11 mouse cellular contexts compared by ENCODE assay signal in genomic region chr5:135025899-135026298, GRCm38 (mm10). TPM values are rescaled to one million over a fixed set of nuclear protein-coding genes. Genes with fewer than 3 reads are reported as not detected.
DNase-seq lines count a peak whose midpoint lies in the region; ATAC-seq and TF ChIP-seq lines count a peak whose summit lies in the region.
"Had no signal": no experiment of that assay in that cellular context is flagged by ENCODE, and none has a peak within 500 bp of the region (broad histone marks: within the 10 kb centered on the region; RNA-seq: fewer than 3 reads in every experiment).

No protein-coding gene starts in this region.

- no peak for ATAC-seq in heart, embryonic 13.5 days (ENCODE audit: extremely low read depth, insufficient number of reproducible peaks, low FRiP score, low TSS enrichment)
- ATAC-seq in embryonic facial prominence, embryonic 14.5 days (ENCODE audit: low read depth) = no peak
- no peak for ATAC-seq in limb, embryonic 15.5 days (ENCODE audit: insufficient number of reproducible peaks, low FRiP score, low TSS enrichment, low read depth)

- H3K9me3 ChIP-seq in heart, embryonic 13.5 days = no peaks in the 10 kb centered on the region
- no peaks in the 10 kb centered on the region for H3K9me3 ChIP-seq in embryonic facial prominence, embryonic 14.5 days (ENCODE audit: control insufficient read depth, low read length)
- no peaks in the 10 kb centered on the region for H3K9me3 ChIP-seq in limb, embryonic 15.5 days

- H3K27ac ChIP-seq in heart, embryonic 13.5 days (replicated peaks) = 0 out of 2 replicates have a peak overlapping the region, but pooled peaks have one; percentile 8
- H3K27ac ChIP-seq in heart, adult 2 months = no peak overlapping the region
- H3K27ac ChIP-seq in embryonic facial prominence, embryonic 14.5 days (replicated peaks; ENCODE audit: low read depth, low read length) = peak overlapping the region; percentile 39; the same call in 1 of the 2 replicates
- H3K27ac ChIP-seq in limb, embryonic 15.5 days = peak overlapping the region; percentile 17; the same call in 1 of the 2 replicates
- H3K27ac ChIP-seq: midbrain, embryonic 12.5 days had no signal

- H3K9ac ChIP-seq in heart, embryonic 13.5 days = peak overlapping the region; percentile 93
- H3K9ac ChIP-seq in heart, adult 2 months (ENCODE audit: low read depth, low read length) = no peak overlapping the region
- H3K9ac ChIP-seq in embryonic facial prominence, embryonic 14.5 days (ENCODE audit: low read depth, low read length) = peak overlapping the region; percentile 38; the same call in 1 of the 2 replicates
- no peak overlapping the region for H3K9ac ChIP-seq in limb, embryonic 15.5 days
- H3K9ac ChIP-seq: midbrain, embryonic 12.5 days had no signal

- H3K4me2 ChIP-seq in heart, embryonic 13.5 days = peak overlapping the region; percentile 95
- peak overlapping the region; percentile 96 for H3K4me2 ChIP-seq in embryonic facial prominence, embryonic 14.5 days (ENCODE audit: low read depth, low read length)
- peak overlapping the region; percentile 26; the same call in 1 of the 2 replicates for H3K4me2 ChIP-seq in limb, embryonic 15.5 days
- H3K4me2 ChIP-seq: midbrain, embryonic 12.5 days had no signal

- DNase-seq in heart, adult 2 months = no peak
- DNase-seq in CD4-positive helper T cell, adult 2 months (ENCODE audit: low read depth, low spot score) = peak; percentile 31
- DNase-seq in embryonic facial prominence, embryonic 14.5 days (ENCODE audit: low spot score) = peak; percentile 56
- no peak for DNase-seq in cerebellum, adult 9-10 months
- no peak for DNase-seq in cerebellum, adult 11 months
- no peak for DNase-seq in thymus, postnatal 10 days (ENCODE audit: low spot score in 2 of 2)
- DNase-seq: cerebellum, adult 2 months had no signal

- no peaks in the 10 kb centered on the region for H3K27me3 ChIP-seq in heart, embryonic 13.5 days (replicated peaks)
- no peaks in the 10 kb centered on the region for H3K27me3 ChIP-seq in heart, adult 2 months (ENCODE audit: control insufficient read depth, insufficient read depth, low read length)
- no peaks in the 10 kb centered on the region for H3K27me3 ChIP-seq in embryonic facial prominence, embryonic 14.5 days (replicated peaks; ENCODE audit: control insufficient read depth, insufficient read depth, low read length)
- H3K27me3 ChIP-seq in limb, embryonic 15.5 days = no peaks in the 10 kb centered on the region

- WGBS in heart, embryonic 13.5 days = 41% methylated on average over 7 of the region's 7 CpGs
- WGBS in heart, adult 2 months = 46% methylated on average over 7 of the region's 7 CpGs
- WGBS in embryonic facial prominence, embryonic 14.5 days = 8% methylated on average over 7 of the region's 7 CpGs
- 10% methylated on average over 7 of the region's 7 CpGs for WGBS in limb, embryonic 15.5 days

- intact Hi-C loops in heart, adult 2 months (cut with DNase I) = no loop called here

- peak overlapping the region; percentile 77 for H3K4me3 ChIP-seq in heart, embryonic 13.5 days
- no peak overlapping the region for H3K4me3 ChIP-seq in heart, adult 2 months
- peak overlapping the region; percentile 13; the same call in 1 of the 2 replicates for H3K4me3 ChIP-seq in embryonic facial prominence, embryonic 14.5 days (ENCODE audit: low read depth, low read length)
- H3K4me3 ChIP-seq in limb, embryonic 15.5 days = peak overlapping the region; percentile 7
- H3K4me3 ChIP-seq: midbrain, embryonic 12.5 days had no signal

- peaks cover 69% of the 10 kb centered on the region for H3K4me1 ChIP-seq in heart, embryonic 13.5 days
- peaks cover 8% of the 10 kb centered on the region for H3K4me1 ChIP-seq in heart, adult 2 months (ENCODE audit: control insufficient read depth, insufficient read depth, low read length)
- peaks cover 34% of the 10 kb centered on the region for H3K4me1 ChIP-seq in embryonic facial prominence, embryonic 14.5 days (ENCODE audit: control insufficient read depth, insufficient read depth, low read length)
- H3K4me1 ChIP-seq in limb, embryonic 15.5 days = peaks cover 59% of the 10 kb centered on the region

- no peak for TF ChIP-seq CTCF in heart, adult 2 months (IDR thresholded peaks at IDR 0.05)

- H3K79me2 ChIP-seq in heart, adult 2 months (replicated peaks; ENCODE audit: control insufficient read depth, insufficient read depth, low read length) = no peaks in the 10 kb centered on the region

- no peak for TF ChIP-seq POLR2A in heart, adult 2 months (IDR thresholded peaks at IDR 0.05; ENCODE audit: insufficient read depth, low read depth, low read length)

- no peak for TF ChIP-seq EP300 in heart, adult 2 months (IDR thresholded peaks at IDR 0.05; ENCODE audit: insufficient read depth, low read depth, low read length)

- H3K36me3 ChIP-seq in heart, embryonic 13.5 days = no peaks in the 10 kb centered on the region
- no peaks in the 10 kb centered on the region for H3K36me3 ChIP-seq in heart, adult 2 months (ENCODE audit: control insufficient read depth, insufficient read depth, low read length)
- H3K36me3 ChIP-seq in embryonic facial prominence, embryonic 14.5 days (ENCODE audit: control insufficient read depth, insufficient read depth, low read length) = no peaks in the 10 kb centered on the region
- no peaks in the 10 kb centered on the region for H3K36me3 ChIP-seq in limb, embryonic 15.5 days
- H3K36me3 ChIP-seq: midbrain, embryonic 12.5 days had no signal

RNA-seq across cellular contexts. Expression of gene Stx1a, which starts 2.6 kb away (rescaled TPM):
- polyA plus RNA-seq in heart, embryonic 13.5 days (2015; fragmentation: Nextera tagmentation; extraction: Ambion mirVana) = 8.2 and 8.3 TPM in 2 replicates
- 1 to 10 TPM; 1.4 to 1.5 TPM for total RNA-seq in heart, adult 2 months (2021)
- polyA plus RNA-seq in heart, adult 2 months (2012; rRNA removed) = 4.7 and 5.1 TPM in 2 replicates
- 19.6 and 20.8 TPM in 2 replicates for polyA plus RNA-seq in embryonic facial prominence, embryonic 14.5 days (2014; fragmentation: Nextera tagmentation; extraction: Ambion mirVana)
- polyA plus RNA-seq in limb, embryonic 15.5 days (2015; fragmentation: Nextera tagmentation; extraction: Ambion mirVana) = 9.9 and 11.3 TPM in 2 replicates

RNA-seq across cellular contexts. Expression of gene Abhd11, which starts 16.9 kb away (rescaled TPM):
- polyA plus RNA-seq in heart, embryonic 13.5 days (2015; fragmentation: Nextera tagmentation; extraction: Ambion mirVana) = 59.1 and 65.8 TPM in 2 replicates
- total RNA-seq in heart, adult 2 months (2021) = 10 to 100 TPM; 56.9 to 64.5 TPM
- polyA plus RNA-seq in heart, adult 2 months (2012; rRNA removed) = 90.2 and 110 TPM in 2 replicates
- 61.3 and 70.3 TPM in 2 replicates for polyA plus RNA-seq in embryonic facial prominence, embryonic 14.5 days (2014; fragmentation: Nextera tagmentation; extraction: Ambion mirVana)
- 66.1 and 68.2 TPM in 2 replicates for polyA plus RNA-seq in limb, embryonic 15.5 days (2015; fragmentation: Nextera tagmentation; extraction: Ambion mirVana)

RNA-seq across cellular contexts. Expression of gene Dnajc30, which starts 38.1 kb away (rescaled TPM):
- polyA plus RNA-seq in heart, embryonic 13.5 days (2015; fragmentation: Nextera tagmentation; extraction: Ambion mirVana) = 26.4 and 28.1 TPM in 2 replicates
- 10 to 100 TPM; 38.4 to 46.1 TPM for total RNA-seq in heart, adult 2 months (2021)
- polyA plus RNA-seq in heart, adult 2 months (2012; rRNA removed) = 34.7 and 35.7 TPM in 2 replicates
- 31.1 and 33.9 TPM in 2 replicates for polyA plus RNA-seq in embryonic facial prominence, embryonic 14.5 days (2014; fragmentation: Nextera tagmentation; extraction: Ambion mirVana)
- polyA plus RNA-seq in limb, embryonic 15.5 days (2015; fragmentation: Nextera tagmentation; extraction: Ambion mirVana) = 31.2 and 33.3 TPM in 2 replicates

RNA-seq across cellular contexts. Expression of gene Bud23, which starts 38.9 kb away (rescaled TPM):
- polyA plus RNA-seq in heart, embryonic 13.5 days (2015; fragmentation: Nextera tagmentation; extraction: Ambion mirVana) = 70.8 and 71.2 TPM in 2 replicates
- 10 to 100 TPM; 20.5 to 21.1 TPM for total RNA-seq in heart, adult 2 months (2021)
- polyA plus RNA-seq in heart, adult 2 months (2012; rRNA removed) = 26.2 and 29.8 TPM in 2 replicates
- 74.0 and 87.2 TPM in 2 replicates for polyA plus RNA-seq in embryonic facial prominence, embryonic 14.5 days (2014; fragmentation: Nextera tagmentation; extraction: Ambion mirVana)
- 108 and 109 TPM in 2 replicates for polyA plus RNA-seq in limb, embryonic 15.5 days (2015; fragmentation: Nextera tagmentation; extraction: Ambion mirVana)

RNA-seq across cellular contexts. Expression of gene Cldn3, which starts 39.9 kb away (rescaled TPM):
- polyA plus RNA-seq in heart, embryonic 13.5 days (2015; fragmentation: Nextera tagmentation; extraction: Ambion mirVana) = 6.3 and 7.0 TPM in 2 replicates
- total RNA-seq in heart, adult 2 months (2021) = under 1 TPM in 1 of 2 experiments, not detected in 1; 0.26 TPM
- 0.12 and 6.8 TPM in 2 replicates for polyA plus RNA-seq in heart, adult 2 months (2012; rRNA removed)
- polyA plus RNA-seq in embryonic facial prominence, embryonic 14.5 days (2014; fragmentation: Nextera tagmentation; extraction: Ambion mirVana) = 23.2 and 27.8 TPM in 2 replicates
- polyA plus RNA-seq in limb, embryonic 15.5 days (2015; fragmentation: Nextera tagmentation; extraction: Ambion mirVana) = 26.0 and 27.2 TPM in 2 replicates
- total RNA-seq: MEL had no signal

Comparison
In these comparisons a context has a peak if more than half of its experiments do, and no peak if none do; other contexts are left out.
1. H3K9ac ChIP-seq: peak in heart, embryonic 13.5 days (single experiment) and embryonic facial prominence, embryonic 14.5 days (single experiment); none in heart, adult 2 months (single experiment) and limb, embryonic 15.5 days (single experiment).
2. H3K4me2 ChIP-seq: peak in every context shown above with its lines; median percentile 96 in embryonic facial prominence, embryonic 14.5 days; 95 in heart, embryonic 13.5 days; 26 in limb, embryonic 15.5 days.
3. DNase-seq: peak in CD4-positive helper T cell, adult 2 months (single experiment) and embryonic facial prominence, embryonic 14.5 days (single experiment); none in heart, adult 2 months (0 of 2), cerebellum, adult 9-10 months (single experiment), cerebellum, adult 11 months (single experiment) and thymus, postnatal 10 days (0 of 2).